Mouse (Mus musculus): Measurements from ENCODE around the gene Fance.

GRCm38 (mm10) chr17:28335267-28335666, 21.9 kb downstream of the Fance start:
- TF ChIP-seq CTCF (IDR thresholded peaks at IDR 0.05; ENCODE audit: borderline replicate concordance, control insufficient read depth, extremely low read depth, insufficient read depth, low read length, poor library complexity), result no peak
- TF ChIP-seq POLR2A (IDR thresholded peaks at IDR 0.05; ENCODE audit: control insufficient read depth, extremely low read depth, insufficient read depth, low read length, poor library complexity), result no peak

Measured in thymus, adult 2 months (tissue).